Mouse (Mus musculus) lung, postnatal 36 days (tissue): ENCODE measurements around the gene Cd55b.
A peak's percentile ranks its signal among the peaks of the same experiment; 100 is the strongest.
"Not testable (repeated sequence)": the region's sequence is repeated elsewhere in the genome, so short reads cannot be mapped to it uniquely, and the experiment has no call there.

Source experiments
- DNase-seq: peaks from one replicate; pipeline ENCODE4 v3.0.0; 2022; ENCODE audit warnings: mixed read lengths

The Cd55b gene

DNA sequence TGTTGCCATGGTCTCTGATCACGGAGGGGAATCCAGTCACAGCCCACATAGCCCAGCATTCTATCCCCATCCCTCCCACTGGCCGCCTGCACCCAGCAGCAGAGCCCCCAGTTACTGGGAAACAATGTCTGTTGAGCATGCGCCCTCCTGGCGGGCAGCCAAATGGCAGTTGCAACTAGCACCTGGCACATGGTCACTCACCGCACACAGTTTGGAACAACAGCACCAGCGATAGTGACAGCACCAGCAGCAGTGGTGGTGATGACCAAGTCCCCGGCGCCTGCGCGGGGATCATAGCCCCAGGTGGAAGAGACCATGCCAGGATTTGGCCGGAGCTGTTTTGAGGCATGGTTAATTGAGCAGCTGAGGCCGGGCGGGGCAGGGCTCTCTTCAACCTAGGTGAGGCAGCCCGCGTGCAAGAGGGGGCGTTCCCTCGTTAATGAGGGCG is at the start of gene Cd55b:
Gene Cd55b (minus strand): TSS at position 346 of the 448 bp plus-strand sequence.
- DNase-seq: peak; percentile 45

GRCm38 (mm10) chr1:130470074-130470473 is 47.3 kb upstream of the Cd55b start:
- no peak for DNase-seq

DNA sequence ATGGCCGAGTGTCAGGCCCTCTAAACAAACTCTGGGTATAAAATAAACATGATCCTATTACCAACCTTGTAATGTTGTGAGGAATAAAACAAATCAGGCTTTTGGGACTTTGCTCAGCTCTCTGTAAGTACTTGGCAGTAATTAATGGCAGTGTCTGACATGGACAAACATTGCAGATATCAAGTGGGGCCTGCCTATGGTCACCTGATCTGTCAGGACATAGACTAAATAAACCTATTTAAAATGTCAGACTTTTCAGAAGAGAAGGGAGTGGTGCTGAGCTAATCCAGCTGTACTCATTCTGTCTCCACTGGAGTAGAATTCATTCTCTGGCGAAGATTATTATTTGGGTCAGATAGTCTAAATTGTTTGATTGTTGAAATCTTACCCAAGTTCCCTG is 44.6 kb upstream of the Cd55b start:
- no peak for DNase-seq

- peak; percentile 44 for DNase-seq
Measured at GRCm38 (mm10) chr1:130464173-130464572, 41.4 kb upstream of the Cd55b start.

- no peak for DNase-seq
Measured at GRCm38 (mm10) chr1:130462867-130463266, 40.1 kb upstream of the Cd55b start.

GRCm38 (mm10) chr1:130462084-130462861 is 39.5 kb upstream of the Cd55b start, which contains the start of gene Cd55:
Gene Cd55 (minus strand): TSS chr1:130462744.
- peak; percentile 93 for DNase-seq

GRCm38 (mm10) chr1:130455111-130455510 is 32.3 kb upstream of the Cd55b start:
- DNase-seq: peak; percentile 55

DNA sequence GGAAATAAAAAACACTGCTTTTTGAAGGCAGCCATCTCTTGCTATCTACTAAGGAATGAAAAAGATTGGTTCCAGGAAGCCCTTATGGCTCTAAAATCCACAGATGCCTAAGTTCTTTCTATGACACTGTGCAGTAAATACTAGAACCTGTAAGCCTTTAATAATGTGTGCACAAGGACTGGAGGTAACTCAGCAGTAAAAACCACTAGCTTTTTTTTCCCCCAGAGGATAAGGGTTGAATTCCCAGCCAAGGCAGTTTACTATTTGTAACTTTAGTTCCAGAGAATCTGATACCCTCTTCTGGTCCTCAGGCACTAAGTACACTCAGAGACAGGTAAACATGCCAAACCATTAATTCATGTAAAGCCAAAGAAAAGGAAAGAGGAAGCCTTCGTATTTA is 20.1 kb upstream of the Cd55b start:
- DNase-seq: peak; percentile 7

DNA sequence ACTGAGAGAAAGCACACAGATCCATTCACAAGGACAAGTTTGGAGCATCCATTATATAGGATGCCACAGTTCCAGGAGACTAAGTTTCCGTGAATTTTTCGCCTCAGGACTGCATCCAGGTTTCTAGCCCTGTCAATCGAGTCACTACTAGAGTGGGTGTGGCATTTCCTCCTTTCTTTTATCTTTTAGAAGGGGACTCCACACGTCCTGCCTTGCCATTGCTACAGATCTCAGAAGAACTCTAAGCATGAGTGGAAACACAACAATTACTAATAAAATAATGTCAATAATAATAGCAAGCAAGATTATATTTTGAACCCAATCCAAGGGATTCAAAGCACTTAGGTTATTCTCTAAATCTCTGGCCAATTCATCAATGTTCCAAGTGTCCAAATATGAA is 8.1 kb upstream of the Cd55b start:
- DNase-seq: no peak

DNA sequence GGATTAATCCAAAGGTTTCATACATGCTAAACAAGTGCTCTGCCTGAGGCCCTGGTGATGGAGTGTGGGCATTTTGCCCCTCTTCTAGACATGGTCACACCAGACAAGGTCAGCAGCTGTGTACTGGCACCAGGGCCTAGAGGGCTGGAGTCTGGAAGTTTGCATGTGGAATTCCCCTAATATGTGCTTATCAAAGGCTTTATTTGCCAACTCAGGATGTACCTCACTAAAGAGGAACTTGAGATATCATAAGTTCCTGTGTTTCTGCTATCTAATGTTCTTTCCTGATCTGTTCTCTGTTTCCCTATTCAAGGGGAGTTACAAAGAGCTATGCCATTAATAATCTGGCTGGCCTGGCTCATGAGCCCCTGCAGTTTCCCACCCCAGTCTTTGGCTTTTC is 5.9 kb upstream of the Cd55b start:
- not testable (repeated sequence) for DNase-seq

DNA sequence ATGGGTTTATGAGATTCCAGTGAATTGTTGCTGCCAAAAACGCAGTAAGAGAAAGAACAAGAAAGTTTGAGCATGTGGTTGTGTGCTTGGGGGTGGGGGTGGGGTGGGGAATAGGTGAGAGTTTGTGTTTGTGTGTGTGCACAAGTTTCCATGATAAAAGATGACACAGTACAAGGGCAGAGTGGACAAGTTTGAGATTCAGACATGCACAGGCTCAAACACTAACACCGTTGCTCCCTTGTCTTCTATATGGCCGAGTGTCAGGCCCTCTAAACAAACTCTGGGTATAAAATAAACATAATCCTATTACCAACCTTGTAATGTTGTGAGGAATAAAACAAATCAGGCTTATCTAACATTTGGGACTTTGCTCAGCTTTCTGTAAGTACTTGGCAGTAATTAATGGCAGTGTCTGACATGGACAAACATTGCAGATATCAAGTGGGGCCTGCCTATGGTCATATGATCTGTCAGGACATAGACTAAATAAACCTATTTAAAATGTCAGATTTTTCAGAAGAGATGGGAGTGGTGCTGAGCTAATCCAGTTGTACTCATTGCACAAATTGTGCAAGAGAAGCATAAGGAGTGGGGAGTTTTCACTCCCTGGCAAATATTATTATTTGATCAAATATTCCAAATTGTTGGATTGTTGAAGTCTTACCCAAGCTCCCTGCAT is 4.5 kb upstream of the Cd55b start:
- not testable (repeated sequence) for DNase-seq

DNA sequence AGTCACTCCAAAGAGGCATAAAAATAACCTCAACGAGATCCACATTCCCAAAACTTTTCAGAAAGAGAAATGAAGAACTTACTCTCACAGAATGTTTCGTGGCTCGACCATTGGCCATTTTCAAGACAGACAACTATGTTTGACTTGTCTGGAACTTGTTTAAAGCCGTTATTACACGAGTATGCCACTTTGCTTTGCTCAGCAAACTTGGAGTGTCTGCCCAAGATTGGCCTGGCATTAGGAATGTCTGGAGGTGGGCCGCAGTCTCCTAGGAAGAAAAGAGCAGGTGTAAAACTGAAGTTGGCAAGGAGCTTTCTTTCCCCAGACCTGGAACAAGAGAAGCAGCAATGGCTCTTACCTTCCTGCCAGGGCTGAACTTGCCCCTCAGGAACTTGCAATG is 776 bp downstream of the Cd55b start:
- not testable (repeated sequence) for DNase-seq

GRCm38 (mm10) chr1:130397109-130397508 is 25.7 kb downstream of the Cd55b start:
- DNase-seq: peak; percentile 10

- DNase-seq: not testable (repeated sequence)
Measured at GRCm38 (mm10) chr1:130387282-130387681, 35.5 kb downstream of the Cd55b start.

DNA sequence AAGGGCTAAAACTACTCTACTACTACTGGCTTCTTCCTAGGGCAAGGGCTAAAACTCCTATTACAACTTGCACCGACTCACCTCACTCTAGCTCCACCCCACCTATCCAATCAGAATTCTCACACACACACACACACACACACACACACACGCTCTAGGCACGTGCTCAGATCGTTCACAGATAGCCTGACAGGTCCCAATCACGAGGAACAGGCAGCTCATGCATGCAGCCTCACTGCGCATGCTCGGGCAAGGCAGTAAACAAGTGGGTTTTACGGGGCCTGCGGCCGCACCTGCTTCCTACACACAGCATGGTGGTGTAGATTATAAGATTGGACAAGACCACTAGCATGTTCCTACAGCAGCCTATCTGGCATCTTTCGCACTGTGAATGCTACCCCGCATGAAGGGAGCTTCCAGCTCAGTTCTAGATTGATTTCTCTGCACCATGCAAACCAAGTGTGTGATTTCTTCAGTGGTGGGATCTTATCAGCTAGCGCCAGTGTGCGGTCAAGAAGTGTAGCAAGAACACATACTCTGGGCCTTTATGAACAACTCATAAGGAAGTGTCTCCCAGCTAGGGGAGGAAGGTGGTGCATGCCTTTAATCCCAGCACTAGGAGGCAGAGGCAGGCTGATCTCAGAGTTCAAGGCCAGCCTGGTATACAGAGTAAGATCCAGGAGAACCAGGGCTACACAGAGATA is 44.9 kb downstream of the Cd55b start:
- no peak for DNase-seq

GRCm38 (mm10) chr1:130374173-130374785 is 48.5 kb downstream of the Cd55b start:
- DNase-seq: no peak

GRCm38 (mm10) chr1:130373398-130374083 is 49.3 kb downstream of the Cd55b start:
- no peak for DNase-seq

DNA sequence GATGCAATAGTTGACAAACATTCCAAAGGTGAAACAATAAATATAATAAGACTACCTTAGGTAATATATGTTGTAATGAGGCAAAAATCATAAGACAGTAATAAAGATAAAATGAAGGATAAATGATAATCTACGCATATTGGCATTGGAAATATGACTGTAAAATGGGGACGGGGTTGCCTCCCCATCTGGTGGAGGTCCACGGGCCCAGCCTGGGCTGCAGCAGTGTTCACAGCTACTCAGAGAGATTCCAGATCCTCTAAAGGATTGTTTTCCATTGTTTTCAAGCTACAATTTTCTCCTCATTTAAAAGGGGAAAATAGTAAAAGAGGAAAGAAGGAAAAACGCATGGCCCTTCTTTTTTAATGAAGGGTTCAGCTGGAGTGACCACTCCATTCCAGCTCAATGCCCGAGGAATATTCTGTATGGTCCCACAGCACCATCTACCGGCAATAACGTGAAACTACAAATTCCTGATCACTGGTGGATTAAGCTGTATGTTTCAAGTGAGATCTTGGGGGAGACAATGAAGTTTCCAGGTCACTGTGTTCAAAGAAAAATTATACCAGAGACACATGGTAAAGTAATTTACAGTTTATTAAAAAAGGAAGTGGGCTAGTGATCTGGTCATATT is 50.8 kb downstream of the Cd55b start:
- peak; percentile 72 for DNase-seq

- DNase-seq: no peak
Measured at GRCm38 (mm10) chr1:130371291-130371690, 51.5 kb downstream of the Cd55b start.

DNA sequence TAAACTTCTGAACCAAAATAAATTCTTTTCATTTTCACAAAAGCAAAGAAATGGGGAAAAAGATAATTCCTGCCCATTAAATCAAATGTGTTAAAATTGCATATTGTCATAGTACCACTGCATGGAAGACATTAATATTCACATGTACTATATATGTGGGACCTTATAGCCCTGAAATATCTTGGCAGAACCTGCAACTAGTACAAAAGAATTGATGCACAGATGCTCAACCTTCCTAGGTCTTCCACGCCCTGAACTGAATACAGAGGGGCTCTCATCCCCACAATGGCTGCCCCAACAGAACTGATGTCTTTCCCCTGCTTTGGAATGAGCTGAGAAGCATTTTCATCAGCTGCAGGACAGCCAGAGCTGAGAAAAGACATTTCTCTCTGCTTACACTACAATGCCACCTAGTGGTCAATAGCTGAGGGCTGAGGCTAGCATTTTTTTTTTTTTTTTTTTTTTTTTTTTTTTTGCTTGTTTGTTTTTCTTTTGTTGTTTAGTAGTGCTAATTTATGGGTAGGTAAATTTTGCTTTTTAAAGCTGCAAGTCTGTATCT is 72.7 kb downstream of the Cd55b start:
- peak; percentile 44 for DNase-seq

GRCm38 (mm10) chr1:130342429-130342828 is 80.4 kb downstream of the Cd55b start:
- DNase-seq: no peak
